Mouse (Mus musculus) lung, adult 2 months (tissue): ENCODE measurements around the gene Kcnc3.

Experiments used
- CTCF ChIP-seq: fragments of 200-500 bp; IDR thresholded peaks from 2 replicates; pipeline ENCODE4 v1.5.1; 2011; ENCODE audit warnings: mild to moderate bottlenecking, low read length, control low read depth; ENCODE audit not compliant: insufficient read depth
- POLR2A ChIP-seq: fragments of 200-500 bp; IDR thresholded peaks from 2 replicates; pipeline ENCODE4 v1.6.1; 2011; ENCODE audit warnings: low read depth, mild to moderate bottlenecking, control low read depth, low read length, borderline replicate concordance; ENCODE audit errors: extremely low read depth

- TF ChIP-seq POLR2A: no peak
- TF ChIP-seq CTCF: no peak
Measured at GRCm38 (mm10) chr7:44604139-44604606, 13.7 kb downstream of the Kcnc3 start.
